Mouse (Mus musculus) layer of hippocampus, adult 9-11 months (tissue): ENCODE data around the gene Mgat2.
A peak's percentile ranks its signal among the peaks of the same experiment; 100 is the strongest.

Source experiments
- DNase-seq: peaks from one replicate; pipeline ENCODE4 v3.0.0; 2022

Mgat2 gene

DNA sequence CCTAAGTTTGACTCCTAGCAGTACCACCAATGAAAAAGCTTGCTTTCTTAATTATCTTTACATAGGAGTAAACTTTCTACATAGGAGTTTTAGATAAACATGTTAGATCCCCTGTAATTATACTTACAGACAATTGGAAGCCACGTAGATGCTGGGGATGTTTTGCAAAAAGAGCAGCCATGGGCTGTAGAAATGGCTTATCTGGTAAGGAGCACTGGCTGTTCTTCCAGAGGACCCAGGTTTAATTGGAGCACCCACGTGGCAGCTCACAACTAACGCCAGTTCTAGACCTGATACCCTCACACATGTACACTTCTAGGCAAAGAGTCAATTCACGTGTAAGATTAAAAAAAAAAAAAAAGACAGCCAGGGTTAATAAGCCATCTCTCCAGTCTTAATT is 2.2 kb upstream of the Mgat2 start:
- DNase-seq: no peak

GRCm38 (mm10) chr12:69184342-69185295 is 662 bp downstream of the Mgat2 start:
- DNase-seq: peak; percentile 49

- no peak for DNase-seq
Observed at GRCm38 (mm10) chr12:69185371-69185770, 1.4 kb downstream of the Mgat2 start.

- DNase-seq: no peak
Observed at GRCm38 (mm10) chr12:69186811-69187471, 3.0 kb downstream of the Mgat2 start.

DNA sequence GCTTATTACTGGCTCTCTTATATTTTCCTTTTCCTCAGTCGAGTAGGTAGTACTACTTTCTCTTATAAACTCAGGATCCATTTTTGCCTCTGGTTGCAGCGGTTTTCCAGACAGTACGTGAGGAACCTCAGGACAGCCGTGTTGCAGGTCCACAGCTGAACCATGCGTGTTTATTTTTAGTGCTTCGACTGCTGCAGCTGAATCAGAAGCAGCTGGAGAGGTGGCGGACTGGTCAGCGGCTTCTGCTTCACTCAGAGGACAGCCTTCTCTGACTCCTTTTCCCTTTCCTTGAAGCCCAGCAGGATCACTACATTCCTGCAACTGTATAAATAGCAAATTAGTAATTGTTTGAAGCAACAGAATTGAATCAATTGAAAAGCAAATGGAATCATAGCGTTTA is 6.1 kb downstream of the Mgat2 start:
- DNase-seq: no peak

DNA sequence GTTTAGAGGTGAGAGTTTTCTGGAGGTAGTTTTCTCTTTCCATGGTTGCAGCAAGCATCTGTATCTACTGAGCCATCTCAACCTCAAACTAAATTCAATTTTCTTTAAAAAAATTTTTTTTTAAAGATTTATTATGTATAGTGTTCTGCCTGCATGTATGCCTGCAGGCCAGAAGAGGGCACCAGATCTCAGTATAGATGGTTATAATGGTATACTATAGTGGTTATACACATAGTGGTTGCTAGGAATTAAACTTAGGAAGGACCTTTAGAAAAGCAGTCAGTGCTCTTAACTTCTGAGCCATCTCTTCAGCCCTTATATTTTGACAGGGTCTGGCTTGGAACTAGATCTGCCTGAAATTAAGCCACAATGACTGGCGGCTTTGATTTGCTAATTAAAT is 6.6 kb downstream of the Mgat2 start:
- no peak for DNase-seq

GRCm38 (mm10) chr12:69191396-69191795 is 7.4 kb downstream of the Mgat2 start:
- no peak for DNase-seq

- no peak for DNase-seq
Observed at GRCm38 (mm10) chr12:69192637-69193036, 8.7 kb downstream of the Mgat2 start.

- peak; percentile 76 for DNase-seq
Observed at GRCm38 (mm10) chr12:69196444-69197377, 12.8 kb downstream of the Mgat2 start, which contains the start of gene Gm49383. Gene Gm49383, minus strand, starts transcription at chr12:69197104.

- DNase-seq: peak; percentile 33
Observed at GRCm38 (mm10) chr12:69197378-69198163, 13.6 kb downstream of the Mgat2 start.

DNA sequence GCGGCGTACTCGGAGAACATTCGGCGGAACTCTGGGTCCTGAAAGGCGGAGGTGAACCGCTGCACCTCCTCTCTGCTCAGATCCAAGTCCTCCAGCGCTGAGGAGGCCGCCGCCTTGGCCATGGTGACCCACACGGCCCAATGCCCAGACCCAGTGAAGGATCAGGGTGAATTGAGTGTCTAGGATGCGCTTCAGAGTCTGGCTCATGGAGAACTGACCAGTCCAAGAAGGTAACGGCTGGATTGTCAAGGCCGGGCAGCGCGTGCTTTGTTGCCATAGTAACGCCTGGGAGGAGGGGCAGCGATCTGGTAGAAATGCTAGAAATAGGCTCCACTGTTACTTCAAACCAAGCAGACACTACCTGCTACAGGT is 14.2 kb downstream of the Mgat2 start, which contains the start of gene Dnaaf2:
Gene Dnaaf2, minus strand, starts transcription at position 266 of the 372 bp plus-strand sequence.
- peak; percentile 60 for DNase-seq

DNA sequence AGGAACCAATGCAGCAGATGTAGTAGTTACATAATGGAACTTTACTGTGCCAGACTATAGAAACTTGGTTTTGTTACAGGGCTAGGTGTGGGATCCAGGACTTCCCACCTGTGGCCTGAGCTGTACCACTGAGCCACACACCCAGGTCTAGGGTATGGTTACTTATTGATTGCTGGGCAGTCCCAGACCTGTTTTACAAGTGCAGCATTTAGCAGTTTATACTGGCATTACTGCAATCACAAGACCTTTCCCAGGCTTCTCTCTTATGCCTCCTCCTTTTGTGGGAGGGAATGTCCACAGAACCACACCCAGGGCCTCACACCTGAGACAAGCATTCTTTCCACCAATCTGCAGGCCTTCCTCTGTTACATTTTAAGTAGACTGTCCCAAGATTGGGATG is 15.0 kb downstream of the Mgat2 start:
- no peak for DNase-seq

GRCm38 (mm10) chr12:69204052-69204833 is 20.3 kb downstream of the Mgat2 start, which contains the start of gene Gm49384:
Gene Gm49384, minus strand, starts transcription at chr12:69204267.
- DNase-seq: no peak

DNA sequence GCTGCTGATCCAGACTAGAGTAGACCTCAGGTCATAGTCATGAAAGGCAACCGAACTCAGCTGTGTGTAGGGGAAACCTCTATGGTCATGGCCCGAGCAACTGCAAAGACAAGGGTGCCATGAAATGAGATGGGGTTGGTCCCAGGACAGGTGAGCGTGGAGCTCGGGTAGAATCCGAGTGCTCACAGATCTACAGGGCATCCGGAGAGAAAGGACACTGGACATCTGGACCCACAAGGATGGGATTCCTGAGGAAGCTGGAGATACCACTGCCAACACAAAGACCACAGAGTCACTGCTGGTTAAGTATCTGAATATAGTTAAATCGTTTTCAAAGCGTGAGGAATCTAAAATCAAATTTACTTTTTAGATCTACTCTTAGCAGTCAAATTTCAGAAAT is 23.4 kb downstream of the Mgat2 start:
- no peak for DNase-seq

DNA sequence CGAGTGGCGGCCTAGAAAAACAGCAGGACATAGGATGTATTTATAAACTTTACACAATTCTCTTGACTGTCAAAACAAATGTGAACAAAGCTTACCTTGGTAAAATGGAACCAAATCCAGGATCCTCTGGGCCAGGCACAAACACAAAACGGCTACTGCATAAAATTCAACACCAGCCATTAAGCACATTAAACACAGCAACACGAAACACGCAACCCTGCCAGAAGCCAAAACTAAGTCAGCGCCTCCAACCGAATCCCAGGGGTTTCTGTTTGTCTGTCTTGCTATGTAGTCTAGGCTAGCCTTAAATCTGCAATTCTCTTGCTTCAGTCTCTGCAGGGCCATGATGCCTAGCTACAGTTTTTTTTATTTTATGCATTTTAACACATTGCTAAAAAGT is 24.0 kb downstream of the Mgat2 start:
- DNase-seq: no peak

DNA sequence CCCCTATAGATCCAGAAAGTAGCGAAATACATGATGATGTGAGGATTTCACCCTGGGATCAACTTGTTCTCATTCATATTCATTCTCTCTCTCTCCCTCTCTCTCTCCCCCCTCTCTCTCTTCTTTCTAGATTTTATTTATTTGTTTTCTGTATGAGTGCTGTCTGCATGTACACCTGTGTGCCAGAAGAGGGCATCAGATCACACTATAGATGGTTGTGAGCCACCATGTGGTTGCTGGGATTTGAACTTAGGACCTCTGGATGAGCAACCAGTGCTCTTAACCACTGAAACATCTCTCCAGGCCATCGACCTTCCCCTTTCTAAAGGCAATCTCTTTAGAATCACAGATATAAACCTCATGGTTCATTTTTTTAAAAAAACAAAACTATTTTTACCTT is 24.6 kb downstream of the Mgat2 start:
- DNase-seq: no peak

DNA sequence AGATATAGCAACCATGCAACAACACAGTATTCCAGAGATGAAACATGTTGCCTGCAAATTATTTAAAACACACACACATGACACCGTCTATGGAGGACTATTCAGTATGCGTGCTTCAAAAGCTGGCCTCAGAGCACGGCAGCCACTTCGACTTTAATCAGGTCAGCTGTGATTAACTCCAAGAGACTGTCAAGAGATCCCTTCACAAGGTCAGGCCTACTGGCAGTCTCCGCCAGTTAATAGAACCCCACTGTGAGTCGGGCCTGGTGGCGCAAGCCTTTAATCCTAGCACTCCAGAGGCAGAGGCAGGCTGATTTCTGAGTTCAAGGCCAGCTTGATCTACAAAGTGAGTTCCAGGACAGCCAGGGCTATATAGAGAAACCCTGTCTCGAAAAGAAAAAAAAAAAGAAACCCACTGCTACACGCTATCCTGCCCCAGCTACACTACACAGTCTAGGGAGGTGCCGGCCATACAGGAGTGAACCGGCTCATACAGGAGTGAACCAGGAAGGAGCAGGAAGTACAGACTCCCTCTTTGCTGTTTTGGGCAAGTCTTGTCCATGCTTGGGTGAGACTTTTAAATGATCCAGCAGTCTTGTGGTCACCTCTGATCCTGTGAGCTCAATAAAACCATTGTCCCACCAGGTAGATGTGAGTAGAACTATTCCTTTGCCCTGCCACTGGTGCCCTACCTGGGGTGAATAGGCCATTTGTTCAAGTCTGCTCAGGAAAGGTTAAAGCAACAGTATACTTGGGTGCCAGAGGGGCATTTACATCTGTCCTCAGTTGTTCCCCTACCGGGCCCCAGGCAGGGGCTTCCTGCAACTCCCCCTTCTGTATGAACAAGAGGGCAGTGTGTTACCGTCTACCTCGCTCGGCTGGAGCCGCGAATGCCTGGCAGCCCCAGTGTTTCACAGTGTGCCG is 26.4 kb downstream of the Mgat2 start:
- no peak for DNase-seq

DNA sequence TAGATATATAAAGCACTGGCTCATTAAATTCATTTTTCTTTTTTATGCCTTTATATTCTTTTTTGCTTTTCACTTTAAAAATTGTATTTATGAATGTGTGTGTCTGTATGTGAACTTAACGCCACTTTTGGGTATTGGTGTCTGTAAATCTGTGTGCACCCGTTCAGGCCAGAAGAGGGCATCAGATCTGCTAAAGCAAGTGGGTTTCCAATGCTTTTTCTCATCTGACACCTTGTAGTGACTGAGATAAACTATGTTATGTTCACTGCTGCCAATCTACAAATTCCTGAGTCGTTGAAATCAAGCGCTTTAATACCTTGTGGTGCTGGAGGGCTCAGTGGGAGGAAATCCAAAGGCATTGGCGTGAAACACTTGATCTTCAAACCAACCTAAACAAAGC is 27.1 kb downstream of the Mgat2 start:
- no peak for DNase-seq

- DNase-seq: no peak
Observed at GRCm38 (mm10) chr12:69213186-69213777, 29.3 kb downstream of the Mgat2 start.

- no peak for DNase-seq
Observed at GRCm38 (mm10) chr12:69214393-69214792, 30.4 kb downstream of the Mgat2 start.
